Mouse (Mus musculus): ENCODE data around the gene Sele. TPM values are rescaled to one million over a fixed set of nuclear protein-coding genes. Genes with fewer than 3 reads are reported as not detected.
"Not testable (repeated sequence)": the region's sequence is repeated elsewhere in the genome, so short reads cannot be mapped to it uniquely, and the experiment has no call there.

Sele gene
- total RNA-seq (2021): not detected
- long read RNA-seq, experiment 1: 0 reads
- long read RNA-seq, experiment 2, partial matches to known transcripts: 1 of 1 reads
- long read RNA-seq, experiment 2, other reads (novel, unspliced or antisense): 0 of 1 reads

- H3K27ac ChIP-seq: no peak within 1 kb of the TSS
- no peak for TF ChIP-seq CTCF (conservative IDR thresholded peaks at IDR 0.05)
- H3K4me3 ChIP-seq: no peak within 1 kb of the TSS
- DNase-seq (ENCODE audit: low spot score in 2 of 2): no peak
Observed at GRCm38 (mm10) chr1:164047934-164048333, at the start of gene Sele. Gene Sele, plus strand, starts transcription at chr1:164048234.

DNA sequence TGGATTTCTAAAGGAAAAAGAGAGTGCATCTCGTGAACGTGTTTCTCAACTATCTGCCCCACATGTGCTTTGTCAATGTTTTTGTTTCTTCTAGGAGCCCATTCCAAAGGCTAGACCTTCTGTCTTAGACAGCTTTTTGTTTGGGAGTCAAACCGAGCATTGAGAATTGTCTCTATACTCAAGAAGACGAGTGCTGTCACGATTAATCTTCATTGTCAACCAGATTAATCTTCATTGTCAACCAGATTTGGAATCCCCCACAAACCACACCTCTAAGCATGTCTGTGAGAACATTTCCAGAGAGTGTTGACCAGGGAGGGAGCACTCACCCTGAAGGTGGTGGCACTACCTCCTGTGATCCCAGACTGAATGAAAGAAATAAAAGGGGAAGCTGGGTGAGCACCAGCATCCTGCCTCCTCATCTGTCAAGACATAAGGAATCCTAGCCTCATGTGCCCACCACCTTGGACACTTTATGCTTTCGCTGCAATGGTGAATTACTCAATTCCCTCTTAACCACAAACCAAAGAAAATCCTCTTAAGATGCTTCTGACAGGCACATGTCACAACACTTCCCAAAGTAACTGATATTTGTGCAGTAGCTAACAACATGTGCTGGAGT is 46.1 kb upstream of the Sele start:
- no peak for TF ChIP-seq CTCF (conservative IDR thresholded peaks at IDR 0.05)
- no peak overlapping the region for H3K27ac ChIP-seq
- no peak overlapping the region for H3K4me3 ChIP-seq
- DNase-seq (ENCODE audit: low spot score in 2 of 2): no peak

- DNase-seq (ENCODE audit: low spot score in 2 of 2): no peak
- no peak overlapping the region for H3K4me3 ChIP-seq
- no peak for TF ChIP-seq CTCF (conservative IDR thresholded peaks at IDR 0.05)
- no peak overlapping the region for H3K27ac ChIP-seq
Observed at GRCm38 (mm10) chr1:164004311-164004710, 43.7 kb upstream of the Sele start.

GRCm38 (mm10) chr1:164009235-164009634 is 38.8 kb upstream of the Sele start:
- no peak overlapping the region for H3K4me3 ChIP-seq
- H3K27ac ChIP-seq: no peak overlapping the region
- TF ChIP-seq CTCF (conservative IDR thresholded peaks at IDR 0.05): peak; percentile 84
- DNase-seq (ENCODE audit: low spot score in 2 of 2): peak; percentile 3 to 25

DNA sequence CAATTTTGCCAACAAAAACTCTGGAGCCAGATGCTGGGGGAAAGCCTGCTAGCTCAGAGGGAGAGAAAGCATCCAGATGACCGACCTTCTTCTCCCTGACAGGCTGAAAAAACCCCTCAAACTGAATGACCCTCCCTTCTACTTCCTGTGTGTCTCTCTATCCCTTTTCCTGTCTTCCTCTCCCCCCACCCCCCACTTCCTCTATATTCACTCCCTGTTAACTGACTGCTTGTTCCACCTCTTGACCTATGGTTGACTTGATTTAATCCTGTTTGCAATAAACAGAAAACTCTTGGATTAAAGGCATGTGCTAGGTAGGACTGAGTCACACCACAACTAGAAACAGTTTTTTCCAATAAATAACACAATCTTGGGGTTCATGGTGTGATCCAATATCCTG is 33.4 kb upstream of the Sele start:
- no peak overlapping the region for H3K4me3 ChIP-seq
- no peak for TF ChIP-seq CTCF (conservative IDR thresholded peaks at IDR 0.05)
- DNase-seq (ENCODE audit: low spot score in 2 of 2): no peak

DNA sequence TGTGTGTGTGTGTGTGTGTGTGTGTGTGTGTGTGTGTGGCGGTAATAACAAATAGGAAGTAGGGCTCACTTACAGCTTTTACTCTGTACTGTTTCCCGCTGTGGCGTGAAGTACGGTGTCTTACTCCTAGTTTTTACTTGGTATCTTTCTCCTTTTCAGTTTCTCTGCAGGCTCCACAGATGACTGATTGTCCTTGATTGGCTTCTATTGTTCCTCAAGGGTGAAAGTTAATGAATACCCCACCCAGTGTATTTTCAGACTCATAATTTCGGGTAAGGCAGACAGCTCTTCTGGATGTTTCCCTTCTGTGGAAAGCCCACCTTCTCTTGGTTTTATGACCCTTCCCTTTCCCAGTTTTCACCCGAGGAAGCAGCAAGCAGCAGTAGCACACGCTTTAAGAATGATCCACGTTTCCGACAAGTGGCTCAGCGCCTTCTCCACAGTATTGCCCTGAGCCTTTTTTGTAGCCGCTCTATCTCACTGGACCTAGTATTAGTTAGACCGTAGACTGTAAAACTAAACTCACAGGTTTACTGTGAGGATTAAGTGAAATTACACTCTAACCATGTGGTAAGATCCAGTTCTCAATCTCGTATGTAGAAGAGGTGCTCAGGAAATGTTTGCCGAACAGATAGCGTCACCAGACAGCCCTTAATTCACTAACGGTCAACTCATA is 29.7 kb upstream of the Sele start:
- H3K27ac ChIP-seq: no peak overlapping the region
- DNase-seq (ENCODE audit: low spot score in 2 of 2): no peak
- TF ChIP-seq CTCF (conservative IDR thresholded peaks at IDR 0.05): no peak
- H3K4me3 ChIP-seq: no peak overlapping the region

More for the DNA sequence above, 33.4 kb upstream of the Sele start:
- no peak overlapping the region for H3K27ac ChIP-seq

GRCm38 (mm10) chr1:164019789-164020188 is 28.2 kb upstream of the Sele start:
- DNase-seq (ENCODE audit: low spot score in 2 of 2): no peak
- no peak for TF ChIP-seq CTCF (conservative IDR thresholded peaks at IDR 0.05)
- Histone ChIP-seq H3K4me3 (no peak overlapping the region), H3K27ac (no peak overlapping the region)

DNA sequence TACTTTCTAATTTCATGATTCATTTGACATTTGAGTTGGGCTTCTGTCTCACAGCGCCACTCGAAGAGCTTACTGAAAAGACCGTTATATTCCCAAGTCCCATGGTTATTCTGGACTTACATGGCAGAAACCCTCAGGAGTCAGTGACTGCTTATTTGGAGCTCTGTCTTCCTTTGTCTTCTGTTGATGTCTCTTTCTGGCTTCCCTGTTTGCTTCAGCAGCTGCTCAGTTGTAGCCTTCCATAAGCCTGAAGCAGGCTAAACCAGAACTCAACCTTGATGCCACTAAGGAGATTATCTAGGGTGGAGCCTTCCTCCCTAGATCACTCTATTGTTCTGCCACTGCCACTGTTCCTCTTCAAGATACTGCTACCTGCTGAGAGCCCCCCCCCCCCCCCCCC is 27.3 kb upstream of the Sele start:
- not testable (repeated sequence) for H3K4me3 ChIP-seq; DNase-seq (ENCODE audit: low spot score in 2 of 2); H3K27ac ChIP-seq

GRCm38 (mm10) chr1:164022106-164022505 is 25.9 kb upstream of the Sele start:
- not testable (repeated sequence) for H3K4me3 ChIP-seq; H3K27ac ChIP-seq; DNase-seq (ENCODE audit: low spot score in 2 of 2)

DNA sequence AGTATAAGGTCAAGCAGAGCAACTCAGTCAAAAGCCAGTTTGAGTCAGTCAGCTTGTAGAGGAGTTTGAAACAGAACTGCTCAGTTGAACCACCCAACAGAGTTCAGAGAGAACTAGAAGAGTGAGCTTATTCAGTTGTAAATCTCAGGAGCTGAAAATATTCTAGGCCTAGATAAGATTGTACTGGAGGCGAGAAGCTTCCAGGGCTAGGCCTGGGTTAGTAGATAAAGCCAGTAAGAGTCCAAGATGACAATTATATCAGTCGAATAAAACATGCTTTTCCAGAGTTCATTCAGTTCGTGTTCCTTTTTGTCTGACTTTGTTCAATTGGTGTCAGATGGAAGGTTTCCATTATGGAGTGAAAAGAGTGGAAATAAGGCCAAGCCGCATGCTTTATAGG is 22.3 kb upstream of the Sele start:
- no peak for TF ChIP-seq CTCF (conservative IDR thresholded peaks at IDR 0.05)
- DNase-seq (ENCODE audit: low spot score in 2 of 2): no peak
- no peak overlapping the region for H3K27ac ChIP-seq
- H3K4me3 ChIP-seq: no peak overlapping the region

DNA sequence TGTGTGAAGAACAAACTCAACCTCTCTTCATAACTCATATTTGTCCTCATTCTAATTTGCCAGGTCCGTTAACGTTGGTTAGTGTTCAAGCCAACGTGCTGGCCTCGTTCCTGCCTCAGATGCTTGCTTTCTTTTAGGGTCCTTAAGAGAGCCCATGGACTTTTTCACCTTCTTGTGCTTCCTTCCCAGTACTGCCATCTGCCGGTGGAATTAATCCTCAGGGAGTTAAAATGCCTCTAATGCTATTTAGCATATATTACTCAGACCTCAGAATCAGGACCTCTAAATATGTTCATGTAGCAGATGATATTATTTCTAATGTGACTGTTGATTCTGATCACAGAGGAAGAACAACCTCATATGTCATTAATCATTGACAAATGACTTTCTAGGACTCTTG is 20.6 kb upstream of the Sele start:
- peak; percentile 63 for TF ChIP-seq CTCF (conservative IDR thresholded peaks at IDR 0.05)
- no peak overlapping the region for H3K4me3 ChIP-seq
- no peak overlapping the region for H3K27ac ChIP-seq
- no peak for DNase-seq (ENCODE audit: low spot score in 2 of 2)

- H3K27ac ChIP-seq: no peak overlapping the region
- no peak for TF ChIP-seq CTCF (conservative IDR thresholded peaks at IDR 0.05)
- DNase-seq (ENCODE audit: low spot score in 2 of 2): no peak
- no peak overlapping the region for H3K4me3 ChIP-seq
Observed at GRCm38 (mm10) chr1:164040385-164041135, 7.5 kb upstream of the Sele start.

DNA sequence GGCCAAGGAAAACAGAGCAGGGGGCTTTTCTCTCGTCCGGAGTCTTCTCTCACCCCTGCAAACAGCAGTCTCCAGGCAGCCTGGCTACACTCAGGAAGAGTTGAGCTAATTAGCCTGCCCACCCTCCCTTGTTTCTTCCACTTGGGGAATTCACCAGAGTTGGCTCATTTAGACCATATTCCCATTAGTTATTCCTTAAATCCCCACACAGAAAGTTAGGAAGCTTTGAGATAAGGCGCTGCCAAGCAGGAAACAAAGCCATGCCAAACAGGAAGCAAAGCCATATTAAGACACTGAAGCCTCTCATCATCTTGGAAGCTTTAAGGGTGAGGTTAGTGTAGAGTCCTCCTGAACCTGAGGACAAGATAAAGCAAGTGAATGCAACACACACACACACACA is 4.5 kb upstream of the Sele start:
- Histone ChIP-seq H3K27ac (no peak overlapping the region), H3K4me3 (no peak overlapping the region)
- no peak for DNase-seq (ENCODE audit: low spot score in 2 of 2)
- TF ChIP-seq CTCF (conservative IDR thresholded peaks at IDR 0.05): no peak

All from layer of hippocampus, adult 2 months (tissue).